Mouse (Mus musculus) neural tube, embryonic 15.5 days (tissue): Measurements from ENCODE around the gene Phlpp2. TPM values are rescaled to one million over a fixed set of nuclear protein-coding genes. Genes with fewer than 3 reads are reported as not detected.

Experiments used
- polyA plus RNA-seq: library from polyadenylated mRNA; unstranded; fragments of >200 nt; fragmentation: Nextera tagmentation; extraction: Ambion mirVana; gene quantifications from 2 replicates; pipeline ENCODE4 v1.2.1, GENCODE M21; 2015

Phlpp2 gene
- polyA plus RNA-seq, 1 experiment from 2014 or later, result 4.6 TPM

Other genes with a start within 250 kb of the Phlpp2 start
- 145 and 146 TPM in 2 replicates for gene Ist1, start 175.3 kb upstream of the Phlpp2 start, polyA plus RNA-seq
- gene Zfp821, start 163.0 kb upstream of the Phlpp2 start, polyA plus RNA-seq, result 54.0 and 62.0 TPM in 2 replicates
- 3.3 and 3.7 TPM in 2 replicates for gene Atxn1l, start 130.8 kb upstream of the Phlpp2 start, polyA plus RNA-seq
- gene Ap1g1, start 90.0 kb upstream of the Phlpp2 start, polyA plus RNA-seq, result 44.7 and 45.8 TPM in 2 replicates
- 1.3 and 2.1 TPM in 2 replicates for gene Marveld3, start 93.7 kb downstream of the Phlpp2 start, polyA plus RNA-seq
- not detected in 2 replicates for gene Tat, start 121.9 kb downstream of the Phlpp2 start, polyA plus RNA-seq
- gene Chst4, start 171.2 kb downstream of the Phlpp2 start, polyA plus RNA-seq, result not detected in 2 replicates
- 20.6 and 22.5 TPM in 2 replicates for gene Zfp612, start 211.2 kb downstream of the Phlpp2 start, polyA plus RNA-seq
- not detected in 2 replicates for gene Gm21964, start 232.7 kb downstream of the Phlpp2 start, polyA plus RNA-seq
- gene Gm17720, start 234.2 kb downstream of the Phlpp2 start, polyA plus RNA-seq, result not detected in 2 replicates